Mouse (Mus musculus) brain, embryonic 14.5 days (tissue): ENCODE measurements around the gene Tacc2. TPM values are rescaled to one million over a fixed set of nuclear protein-coding genes. Genes with fewer than 3 reads are reported as not detected.

Experiments used
- DNase-seq: peaks from one replicate; pipeline ENCODE4 v3.0.0-alpha.2; 2011; ENCODE audit warnings: low read depth
- CTCF ChIP-seq: fragments of 200-500 bp; IDR thresholded peaks from 2 replicates; pipeline ENCODE4 v1.5.1; 2012; ENCODE audit warnings: inconsistent platforms, mild to moderate bottlenecking, moderate library complexity, borderline replicate concordance; ENCODE audit not compliant: insufficient read depth, insufficient read length; ENCODE audit errors: extremely low read depth
- POLR2A ChIP-seq: fragments of 200-500 bp; IDR thresholded peaks from 2 replicates; pipeline ENCODE4 v1.6.1; 2012; ENCODE audit warnings: mild to moderate bottlenecking, inconsistent platforms, borderline replicate concordance; ENCODE audit not compliant: poor library complexity, insufficient read depth, insufficient read length, severe bottlenecking; ENCODE audit errors: extremely low read depth
- polyA plus RNA-seq: library from polyadenylated mRNA; depleted of rRNA; stranded (reverse); fragments of >200 nt; gene quantifications from 2 replicates; pipeline ENCODE4 v1.2.3, GENCODE M21; 2012

The Tacc2 gene
- polyA plus RNA-seq, 1 experiment = 66.9 TPM

- TF ChIP-seq POLR2A (no peak), CTCF (peak; percentile 89)
- peak; percentile 92 for DNase-seq
These were observed 185.0 kb downstream of the Tacc2 start for GRCm38 (mm10) chr7:130762071-130762897.

- no peak for DNase-seq
- TF ChIP-seq CTCF (no peak), POLR2A (no peak)
These were observed 186.9 kb downstream of the Tacc2 start for GRCm38 (mm10) chr7:130764160-130764559.

DNA sequence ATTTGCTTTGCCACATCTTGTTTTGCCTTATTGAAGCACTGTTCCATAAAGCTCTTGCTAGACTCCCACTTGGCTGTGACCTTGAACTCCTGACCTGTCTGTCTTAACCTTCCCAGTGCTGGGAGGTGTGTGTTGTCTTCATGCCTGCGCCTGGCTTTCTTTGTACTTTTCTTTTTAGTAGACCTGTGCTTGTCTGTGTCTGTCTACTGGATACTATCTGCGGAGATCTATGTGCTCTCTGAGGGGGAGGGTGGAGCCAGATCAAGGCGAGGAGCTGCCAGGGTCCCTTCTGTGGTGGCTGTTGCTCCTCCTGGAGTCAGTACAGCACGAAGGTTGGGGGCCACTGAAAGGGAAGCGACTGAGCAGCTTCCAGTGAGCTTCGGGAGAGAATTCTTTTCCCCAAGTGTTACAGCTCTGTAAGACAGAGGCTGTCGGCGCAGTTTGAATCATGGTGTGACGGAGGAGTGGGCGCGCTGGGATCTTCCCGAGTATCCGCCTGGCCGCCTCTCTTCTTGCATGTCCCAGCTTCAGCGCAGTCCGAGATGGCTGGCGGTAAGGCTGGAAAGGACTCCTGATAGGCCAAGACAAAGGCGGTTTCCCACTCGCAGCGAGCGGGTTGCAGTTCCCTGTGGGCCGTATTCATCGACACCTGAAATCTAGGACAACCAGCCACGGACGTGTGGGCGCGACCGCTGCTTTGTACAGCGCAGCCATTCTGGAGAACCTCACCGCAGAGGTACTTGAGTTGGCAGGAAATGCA is 189.4 kb downstream of the Tacc2 start:
- no peak for DNase-seq
- TF ChIP-seq CTCF (no peak), POLR2A (no peak)

DNA sequence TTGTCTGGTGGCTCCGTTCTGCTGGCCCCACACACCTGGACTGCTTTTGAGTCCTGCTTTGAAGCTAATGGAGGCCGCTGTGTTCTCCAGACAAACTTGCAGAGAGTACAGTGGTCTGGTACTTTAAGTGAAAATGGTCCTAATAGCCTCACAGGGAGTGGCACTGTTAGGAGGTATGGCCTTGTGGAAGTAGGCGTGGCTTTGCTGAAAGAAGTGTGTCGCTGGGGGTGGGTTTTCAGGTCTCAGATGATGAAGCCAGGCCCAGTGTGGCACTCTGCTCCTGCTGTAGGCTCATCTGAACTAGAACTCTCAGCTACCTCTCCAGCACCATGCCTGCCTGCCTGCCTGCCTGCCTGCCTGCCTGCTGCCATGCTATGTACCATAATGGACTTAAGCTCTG is 190.9 kb downstream of the Tacc2 start:
- TF ChIP-seq POLR2A = no peak
- no peak for TF ChIP-seq CTCF
- DNase-seq = no peak

GRCm38 (mm10) chr7:130770707-130771106 is 193.5 kb downstream of the Tacc2 start:
- DNase-seq = peak; percentile 84
- TF ChIP-seq POLR2A (no peak), CTCF (peak; percentile 87)

DNA sequence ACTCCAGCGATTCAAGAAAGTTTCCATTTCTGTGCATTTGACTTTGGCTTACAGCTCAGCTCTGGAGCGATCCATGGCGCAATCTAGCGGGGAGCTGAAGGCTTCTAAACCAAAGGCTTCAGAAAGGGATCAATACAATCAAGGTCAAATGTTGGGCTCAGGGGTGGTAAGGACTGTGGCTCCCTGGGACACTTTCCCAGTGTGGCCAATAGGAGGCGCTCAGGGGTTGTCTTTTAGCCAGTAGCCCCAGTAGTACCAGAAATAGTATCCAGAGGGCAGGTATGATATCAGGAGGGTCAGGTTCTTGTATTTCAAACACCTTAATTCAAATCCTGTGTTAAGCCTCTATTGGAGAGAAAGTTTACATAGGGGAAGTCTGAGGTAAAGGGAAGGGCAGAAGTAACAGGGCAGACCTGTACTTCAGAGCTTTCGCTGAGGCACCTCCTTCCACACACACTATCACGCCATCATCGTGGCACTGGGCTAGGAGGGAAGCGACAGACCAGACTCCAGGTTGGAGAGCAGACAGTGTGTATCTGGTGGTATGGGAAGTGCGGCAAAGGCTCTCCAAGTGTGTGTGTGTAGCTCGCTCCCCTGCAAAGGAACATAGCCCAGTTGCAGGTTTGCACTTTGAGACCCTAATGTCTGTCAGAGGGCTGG is 196.1 kb downstream of the Tacc2 start:
- TF ChIP-seq CTCF (peak; percentile 62), POLR2A (no peak)
- DNase-seq = no peak

GRCm38 (mm10) chr7:130773914-130774630 is 196.8 kb downstream of the Tacc2 start, which contains the start of gene Btbd16:
Gene Btbd16 (plus strand): TSS chr7:130774069.
- DNase-seq = no peak
- TF ChIP-seq POLR2A = no peak

DNA sequence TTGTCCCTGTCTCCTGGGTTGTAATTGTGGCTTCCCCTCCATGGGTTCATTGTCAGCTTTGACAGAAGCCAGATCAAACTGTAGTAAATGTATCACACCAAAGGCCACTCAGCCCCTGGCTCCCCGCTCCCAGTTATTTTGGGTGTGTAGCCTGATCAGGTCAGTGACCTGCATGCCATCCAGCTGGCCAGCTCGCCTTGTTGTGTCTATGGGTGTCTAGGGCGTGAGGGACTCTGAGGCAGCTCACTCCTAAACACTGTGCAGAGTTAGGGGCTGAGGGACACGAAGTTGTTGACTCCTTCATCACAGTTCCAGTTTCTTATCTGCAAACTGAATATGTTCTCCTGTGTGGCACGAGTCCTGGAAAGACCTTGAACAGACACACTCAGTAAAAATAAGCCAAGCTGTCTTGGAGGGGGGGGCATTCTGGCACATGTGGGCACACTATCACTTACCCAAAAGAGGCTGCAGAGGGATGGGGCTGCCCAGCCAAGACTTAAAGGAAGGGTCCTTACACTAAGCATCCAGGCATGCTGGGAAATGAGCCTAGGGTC is 203.7 kb downstream of the Tacc2 start:
- TF ChIP-seq POLR2A (no peak), CTCF (no peak)
- DNase-seq = no peak

- TF ChIP-seq CTCF (no peak), POLR2A (no peak)
- no peak for DNase-seq
These were observed 205.3 kb downstream of the Tacc2 start for GRCm38 (mm10) chr7:130782501-130783050.

DNA sequence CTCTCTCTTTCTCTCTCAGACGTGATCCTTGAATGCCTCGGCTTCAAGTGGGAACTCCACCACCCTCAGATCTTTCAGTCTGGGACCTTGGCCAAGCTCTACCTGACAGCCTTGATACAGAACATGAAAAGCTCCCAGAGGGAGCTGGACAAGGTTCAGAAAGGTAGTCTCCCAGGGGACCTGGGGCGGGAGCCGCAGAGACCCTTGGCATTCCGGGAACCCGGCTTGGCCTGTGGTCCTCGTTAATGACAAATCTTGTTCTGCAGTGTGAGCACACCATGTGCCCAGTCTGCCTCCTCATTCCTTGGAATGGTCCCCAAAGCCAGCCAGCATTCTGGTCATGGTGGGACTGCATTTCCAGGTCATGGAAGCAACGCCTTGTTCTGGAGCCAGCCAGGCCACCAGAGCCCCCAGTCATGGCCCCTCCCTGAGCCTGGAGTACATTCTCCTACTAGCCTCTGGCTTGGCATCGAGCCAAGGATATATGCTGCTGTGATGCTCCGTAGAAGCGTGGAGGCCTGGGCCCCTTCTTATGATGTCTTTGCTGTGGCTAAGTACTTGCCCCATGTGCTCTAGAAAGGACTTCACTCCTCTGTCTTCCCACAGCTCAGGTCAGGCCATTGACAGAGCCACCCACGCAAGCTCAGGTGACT is 208.8 kb downstream of the Tacc2 start:
- no peak for DNase-seq
- TF ChIP-seq CTCF = no peak
- TF ChIP-seq POLR2A = no peak

DNA sequence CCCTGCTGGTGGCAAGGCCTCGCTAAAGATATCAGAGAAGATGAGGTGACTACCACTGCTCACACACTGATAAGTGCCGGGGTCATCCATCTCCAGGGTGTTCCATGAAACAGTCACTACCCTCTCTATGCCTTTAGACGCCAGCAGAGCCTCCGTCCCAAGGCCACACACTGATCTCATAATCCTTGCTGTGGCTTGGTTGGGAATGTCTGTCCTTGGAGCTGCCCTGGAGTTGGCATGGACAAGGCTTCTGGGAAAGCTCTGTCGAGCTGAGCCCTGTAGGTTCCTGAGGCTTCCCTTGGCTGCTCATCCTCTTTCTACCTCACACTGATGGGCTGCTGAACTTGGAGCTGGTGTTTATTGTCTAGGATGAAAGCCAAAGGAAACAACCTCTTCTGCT is 209.5 kb downstream of the Tacc2 start:
- no peak for TF ChIP-seq CTCF
- no peak for DNase-seq
